Mouse (Mus musculus) hematopoietic stem cell, adult 5-6 weeks (primary cell): ENCODE data around the gene Smg6. TPM values are rescaled to one million over a fixed set of nuclear protein-coding genes. Genes with fewer than 3 reads are reported as not detected.

Experiments used
- ATAC-seq, 2 experiments: fragments of 125-278 bp in 1 of 2; replicated peaks in 1 of 2; 2 replicates each; pipeline ENCODE4 v1.8.0; 2016 to 2017; ENCODE audit warnings: inconsistent platforms in 2 of 2, mild to moderate bottlenecking in 2 of 2, moderate number of reproducible peaks in 2 of 2, low read depth in 1 of 2, moderate TSS enrichment in 1 of 2; ENCODE audit not compliant: low FRiP score in 2 of 2, poor library complexity in 2 of 2, severe bottlenecking in 2 of 2, insufficient read depth in 1 of 2, low TSS enrichment in 1 of 2
- total RNA-seq: library from RNA; stranded (forward); fragments of 172-1452, 232-1000 nt; gene quantifications from 2 replicates; pipeline ENCODE4 v1.2.3, GENCODE M21; 2017

Gene Smg6
- total RNA-seq, 1 experiment from 2014 or later: 87.5 TPM

DNA sequence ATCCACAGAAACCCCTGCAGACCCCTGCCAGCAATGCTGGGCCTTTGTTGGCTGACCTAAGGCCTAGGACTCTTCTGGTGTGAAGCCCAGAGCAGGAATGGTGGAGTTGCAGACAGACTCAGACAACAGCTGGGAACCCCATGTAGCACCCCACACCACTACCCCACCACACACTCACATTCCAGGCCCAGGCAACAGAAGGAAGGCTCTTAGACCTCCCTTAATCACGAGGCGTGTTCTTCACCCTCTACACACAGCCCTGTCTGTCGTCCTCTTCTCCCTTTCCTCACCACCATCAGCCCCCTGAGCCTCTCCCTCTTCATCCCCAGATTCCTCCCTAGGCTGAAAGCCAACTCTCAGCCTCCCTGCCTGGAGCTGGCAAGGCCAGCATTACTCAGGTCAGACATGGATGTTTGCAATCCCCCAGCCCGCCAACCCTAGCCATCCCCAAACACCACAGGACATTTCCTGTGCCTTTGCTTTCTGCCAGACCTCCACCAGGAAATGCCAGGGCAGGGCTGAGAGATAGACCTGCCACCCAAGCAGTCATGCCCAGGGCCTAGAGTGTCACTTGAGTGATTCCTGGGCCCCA is 235.9 kb downstream of the Smg6 start:
- no peak for ATAC-seq

DNA sequence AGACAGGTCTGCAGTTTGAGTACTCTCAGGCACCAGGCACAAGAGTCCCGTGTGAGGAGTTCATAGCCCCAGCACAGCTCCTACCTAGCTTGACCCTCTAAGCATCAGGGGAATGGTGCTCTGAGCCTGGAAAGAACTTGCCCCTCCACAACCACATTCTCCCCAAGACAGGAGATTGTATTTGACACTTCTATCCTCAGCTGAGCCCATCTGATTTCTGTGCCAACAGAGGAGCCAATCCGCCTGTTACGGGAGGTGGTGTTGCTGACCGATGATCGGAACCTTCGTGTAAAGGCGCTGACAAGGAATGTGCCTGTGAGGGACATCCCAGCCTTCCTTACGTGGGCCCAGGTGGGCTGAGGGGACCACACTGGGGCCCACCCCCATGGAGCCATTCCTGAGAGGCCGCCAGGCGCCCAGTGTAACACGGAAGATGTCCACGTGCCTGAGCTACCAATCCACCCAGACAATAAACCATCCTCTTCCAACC is 237.0 kb downstream of the Smg6 start:
- no peak for ATAC-seq

- ATAC-seq: no peak
These were observed 237.8 kb downstream of the Smg6 start for GRCm38 (mm10) chr11:75163379-75163778.

GRCm38 (mm10) chr11:75164051-75164450 is 238.4 kb downstream of the Smg6 start:
- ATAC-seq: no peak

GRCm38 (mm10) chr11:75164750-75165149 is 239.1 kb downstream of the Smg6 start:
- ATAC-seq: peak; percentile 73 to 74

GRCm38 (mm10) chr11:75165441-75166192 is 240.0 kb downstream of the Smg6 start:
- peak; percentile 50 to 57 for ATAC-seq

DNA sequence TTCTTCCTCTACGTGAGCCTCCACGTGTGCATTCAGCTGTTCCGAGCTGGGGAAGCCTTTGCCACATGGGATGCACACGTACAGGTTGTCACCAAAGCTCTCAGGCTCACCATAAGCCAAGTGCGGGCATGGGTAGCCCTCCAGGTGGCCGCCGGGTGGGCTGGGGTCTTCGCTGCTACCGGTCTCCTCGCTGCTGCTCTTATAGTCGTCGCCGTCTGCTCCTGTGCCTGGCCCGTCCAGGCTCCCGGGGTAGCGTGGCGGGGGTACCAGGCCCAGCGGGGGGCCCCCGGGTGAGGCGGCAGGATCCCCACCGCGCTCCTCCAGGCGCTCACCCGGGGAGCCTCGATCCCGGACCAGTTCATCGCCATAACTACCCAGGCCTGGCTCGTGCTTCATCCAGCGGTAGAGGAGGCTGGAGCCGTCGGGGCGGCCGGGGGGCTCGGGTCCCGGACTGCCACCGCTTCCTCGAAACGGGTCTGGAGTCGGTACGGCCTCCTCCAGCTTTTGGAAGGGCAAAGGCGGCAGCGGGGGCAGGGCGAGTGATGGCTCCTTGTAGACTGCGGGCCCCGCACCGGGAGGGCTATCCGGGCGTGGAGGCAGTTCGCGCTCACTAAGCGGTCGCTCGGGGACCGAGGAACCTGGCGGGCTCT is 240.7 kb downstream of the Smg6 start:
- no peak for ATAC-seq

- ATAC-seq: no peak
These were observed 241.4 kb downstream of the Smg6 start for GRCm38 (mm10) chr11:75166861-75167642.

DNA sequence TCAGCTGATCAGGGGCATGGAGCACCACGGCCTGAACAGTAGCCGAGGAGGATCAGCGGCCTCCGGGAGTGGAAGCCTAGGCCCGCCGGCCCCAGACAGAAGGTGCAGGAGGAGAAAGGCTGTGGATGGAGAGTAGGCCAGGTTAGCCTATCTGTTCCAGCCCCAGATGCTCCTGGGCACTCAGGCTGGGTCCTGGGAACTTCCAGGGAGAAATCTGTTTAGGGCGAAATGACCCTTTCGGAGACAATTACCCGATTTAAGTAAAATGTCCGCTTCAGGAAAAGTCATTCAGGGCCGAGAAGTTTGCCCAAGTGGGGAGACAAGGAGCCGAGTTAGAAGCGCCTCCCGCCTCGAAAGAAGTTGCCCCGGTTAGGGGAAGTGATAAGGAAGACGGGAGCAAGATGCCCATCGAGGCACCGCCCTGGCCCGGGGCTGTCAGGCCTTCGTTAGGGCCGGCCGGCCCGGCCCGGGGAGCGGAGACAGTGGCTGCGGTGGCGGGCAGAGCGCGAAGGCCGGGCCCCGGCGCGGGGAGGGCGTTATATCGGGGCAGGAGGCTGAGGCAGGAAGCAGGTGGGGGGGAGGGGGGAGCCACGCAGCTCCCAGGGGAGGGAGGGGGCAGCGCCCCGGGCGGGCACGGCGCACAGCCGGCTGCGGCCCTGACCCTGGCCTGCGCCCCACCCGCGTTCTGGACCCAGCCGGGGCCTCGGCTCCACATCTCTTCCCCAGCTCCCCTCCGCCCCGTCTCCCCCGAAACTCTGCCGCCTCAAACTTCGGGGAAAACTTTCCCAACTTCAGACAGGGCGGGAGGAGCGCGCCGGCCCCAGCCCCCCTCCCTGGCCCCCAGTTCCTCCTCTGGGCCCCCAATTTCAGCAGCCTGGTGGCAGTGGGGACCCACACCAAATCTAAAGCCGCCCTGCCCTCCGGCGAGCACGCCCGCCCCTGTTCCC is 242.3 kb downstream of the Smg6 start:
- no peak for ATAC-seq

DNA sequence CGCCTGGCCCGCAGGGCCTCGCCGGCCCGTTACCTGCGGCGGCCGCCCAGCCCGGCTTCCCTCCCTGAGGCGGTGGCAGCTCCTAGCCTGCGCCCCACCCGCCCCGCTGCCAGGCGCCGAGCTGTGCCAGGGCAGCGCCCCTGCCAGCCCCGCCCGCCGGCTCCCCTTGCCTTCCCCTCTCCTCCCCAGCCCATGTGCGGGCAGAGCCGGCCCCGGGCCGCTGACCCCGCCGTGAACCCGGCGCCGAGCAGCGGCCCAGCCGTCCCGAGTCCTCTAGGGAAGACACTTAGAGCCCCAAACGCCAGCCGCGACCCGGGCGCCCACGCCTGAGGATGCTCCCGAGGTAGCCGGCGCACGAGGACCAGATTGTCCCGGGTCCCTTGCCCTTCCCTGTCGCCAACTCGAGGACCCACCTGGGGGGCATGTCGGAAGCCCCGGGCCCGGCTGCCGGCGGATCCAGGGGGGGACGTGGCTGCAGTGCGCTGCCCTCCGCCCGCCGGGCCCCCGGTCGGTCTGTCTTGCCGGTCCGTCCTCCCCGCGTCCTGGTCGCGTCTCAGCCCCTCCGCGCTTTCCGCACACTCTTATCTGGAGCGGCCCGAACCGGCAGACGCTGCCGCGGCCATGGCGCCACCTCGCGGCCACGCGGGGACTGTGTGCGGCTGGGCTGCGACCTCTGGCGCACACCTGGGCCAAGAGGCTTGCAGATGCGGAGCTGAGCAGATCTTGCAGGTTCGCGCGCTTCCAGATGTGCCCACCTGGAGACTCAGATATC is 243.2 kb downstream of the Smg6 start:
- ATAC-seq: peak; percentile 11 to 13; a peak in 1 of 4 replicates

DNA sequence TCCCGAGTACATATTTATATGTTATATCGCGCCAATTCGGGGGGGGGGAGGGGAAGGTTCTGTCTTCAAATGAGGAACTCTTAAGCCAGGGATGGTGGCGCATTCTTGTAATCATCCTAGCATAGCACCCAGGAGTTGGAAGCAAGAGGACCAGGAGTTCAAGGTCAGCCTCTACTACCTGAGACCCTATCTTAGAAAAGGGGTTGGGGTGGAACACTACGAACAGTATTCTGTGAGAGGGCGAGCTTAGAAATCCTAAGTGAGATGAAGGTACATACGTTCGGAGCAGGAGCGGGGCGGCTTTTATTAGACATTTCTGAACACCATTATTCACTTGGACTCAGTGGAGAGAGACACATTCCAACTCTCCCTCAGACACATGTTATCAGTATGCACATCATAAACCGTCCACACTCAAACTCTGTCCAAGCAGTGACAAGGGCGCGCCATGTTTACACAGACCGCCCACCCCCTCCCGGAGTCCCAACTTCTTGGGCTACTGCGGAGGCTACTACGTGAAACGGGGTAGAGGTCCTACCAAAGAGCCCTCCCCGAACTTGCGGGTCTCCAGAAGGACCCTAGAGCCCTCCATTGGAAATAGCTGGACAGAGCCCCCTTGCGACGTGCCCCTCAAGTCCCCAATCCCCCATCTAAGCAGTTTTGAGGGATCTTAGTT is 243.9 kb downstream of the Smg6 start, which contains the start of gene Hic1:
TSS of gene Hic1 (minus strand) at position 115 of the 676 bp plus-strand sequence.
- no peak for ATAC-seq

DNA sequence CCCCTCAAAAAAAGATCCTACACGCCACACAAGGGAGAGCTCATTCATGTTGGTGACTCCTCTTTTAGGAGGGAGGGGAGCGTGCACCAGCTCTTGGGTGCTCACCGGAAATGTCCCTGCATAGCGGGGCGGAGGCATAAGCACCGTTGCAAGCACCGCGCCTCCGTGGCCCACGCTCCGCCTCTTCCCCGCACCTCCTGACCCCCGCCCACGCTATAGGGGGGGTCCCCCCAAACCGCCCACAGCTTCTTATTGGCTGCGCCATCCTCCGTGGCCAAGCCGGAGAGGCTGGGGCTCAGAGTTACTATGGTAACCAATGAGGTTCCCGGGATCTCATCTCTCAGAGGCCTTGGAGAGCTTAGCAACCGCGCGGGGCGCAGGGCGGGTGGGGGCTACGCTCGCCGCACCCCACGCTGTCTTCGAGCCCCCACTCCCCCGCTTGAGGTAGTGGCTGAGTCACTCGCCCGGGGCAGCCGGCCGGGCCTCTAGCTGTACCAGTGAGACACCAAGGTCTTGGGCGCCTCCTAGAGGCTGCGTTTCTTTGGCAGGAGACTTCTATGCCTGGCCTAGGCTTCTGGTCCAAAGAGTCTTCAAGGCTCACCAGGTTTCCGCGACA is 244.6 kb downstream of the Smg6 start:
- peak; percentile 54 to 73 for ATAC-seq

DNA sequence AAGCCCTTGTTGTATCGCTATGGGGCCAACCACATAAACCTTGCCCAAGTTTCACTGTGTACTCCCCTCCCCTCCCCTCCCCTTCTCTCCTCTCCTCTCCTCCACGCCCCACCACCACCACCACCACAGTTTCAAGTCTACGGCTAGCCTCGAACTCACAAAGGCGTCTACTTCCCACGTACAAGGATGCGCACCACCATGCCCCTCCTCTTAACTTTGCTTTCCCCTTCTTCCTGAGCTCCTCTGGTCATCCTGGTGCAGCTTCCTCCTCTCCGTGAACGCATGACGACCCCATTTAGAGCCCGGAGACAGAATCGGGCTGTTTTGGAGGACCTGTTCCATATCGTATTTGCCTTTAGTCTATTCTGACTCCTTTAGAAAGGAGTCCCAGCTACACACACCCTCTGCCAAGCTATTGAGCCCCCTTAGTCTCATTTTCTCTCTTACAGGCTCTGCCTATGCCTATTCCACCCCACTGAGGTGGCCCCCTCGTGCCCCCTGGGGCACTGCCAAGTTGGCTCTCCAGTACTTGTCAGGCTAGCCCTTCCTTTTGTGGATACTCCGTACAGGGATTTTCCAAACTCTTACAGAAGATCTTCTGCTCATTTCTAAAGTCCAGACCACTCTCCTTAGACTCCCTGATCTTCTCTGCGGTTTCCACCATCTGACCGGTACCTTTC is 245.7 kb downstream of the Smg6 start:
- ATAC-seq: no peak

DNA sequence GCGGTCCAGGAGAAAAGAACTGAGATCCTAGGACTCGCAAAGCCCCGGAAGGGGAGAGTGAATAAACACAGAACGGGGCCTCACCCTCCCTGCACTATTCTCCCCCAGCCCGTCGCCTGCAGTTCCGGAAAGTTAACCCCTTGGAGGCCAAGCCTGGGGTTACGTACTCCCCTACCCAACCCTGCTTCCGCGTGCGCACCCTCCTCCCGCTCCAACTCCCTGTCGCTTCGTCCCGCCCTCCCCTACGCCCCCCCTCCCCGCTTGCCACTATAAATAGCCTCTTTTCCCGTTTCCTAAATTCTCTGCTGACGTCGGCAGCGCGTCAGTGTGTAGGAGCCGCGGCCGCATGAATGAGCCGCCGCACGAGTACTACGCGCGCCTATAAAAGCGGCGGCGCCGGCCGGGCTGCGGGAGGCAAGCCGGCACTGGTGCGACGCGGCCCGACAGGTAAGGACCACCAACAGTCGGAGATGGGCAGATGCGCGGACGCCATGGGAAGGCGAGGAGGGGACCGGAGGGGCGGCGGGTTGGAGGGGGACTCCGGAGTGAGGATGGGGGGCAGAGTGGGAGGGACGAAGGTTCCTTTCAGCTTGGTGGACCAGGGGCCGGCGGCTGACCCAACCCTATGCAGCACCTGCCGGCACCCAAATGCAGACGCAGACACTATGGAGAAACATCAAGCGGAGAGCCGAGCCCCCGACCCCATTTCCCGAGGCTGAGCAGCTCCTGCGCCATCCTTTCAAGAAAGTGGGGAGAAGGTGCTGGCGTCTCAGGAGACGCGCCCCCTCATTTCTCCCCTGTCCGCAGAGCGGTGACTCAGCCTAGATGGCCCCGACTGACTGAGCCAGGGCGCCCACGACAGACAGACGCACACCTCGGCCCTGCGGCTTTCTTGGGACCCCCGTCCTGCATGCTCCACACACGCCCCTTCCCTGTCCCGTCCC is 246.8 kb downstream of the Smg6 start:
- peak in 1 of 2 experiments; percentile 1; a peak in 1 of 4 replicates for ATAC-seq
